Mouse (Mus musculus) lung, postnatal 0 days (tissue): ENCODE measurements around the gene Cfb.
"Not testable (repeated sequence)": the region's sequence is repeated elsewhere in the genome, so short reads cannot be mapped to it uniquely, and the experiment has no call there.

Source experiments
- CTCF ChIP-seq: IDR thresholded peaks from 2 replicates; pipeline ENCODE4 v1.5.1; 2016; ENCODE audit warnings: antibody characterized with exemption, mild to moderate bottlenecking
- EP300 ChIP-seq: IDR thresholded peaks from 2 replicates; pipeline ENCODE4 v1.6.1; 2016; ENCODE audit warnings: antibody characterized with exemption, mild to moderate bottlenecking, control low read depth

DNA sequence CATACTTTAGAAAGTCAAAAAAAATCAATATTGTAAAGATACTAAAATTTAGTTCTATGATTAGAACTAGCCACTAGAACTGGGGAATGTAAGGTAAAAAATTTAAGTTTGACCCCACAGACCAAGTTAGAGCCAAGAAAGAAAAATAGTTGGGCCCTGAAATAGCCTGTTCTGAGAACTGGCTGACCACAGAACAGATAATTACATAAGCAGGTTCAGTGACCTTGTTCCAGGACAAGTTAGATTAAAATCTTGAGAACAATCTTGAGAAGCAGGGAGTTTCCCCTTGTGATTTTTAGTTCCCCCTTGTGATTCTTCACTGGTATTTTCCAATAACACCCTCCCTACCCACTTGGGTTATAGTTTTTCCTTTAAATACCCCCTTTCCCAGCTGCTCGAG, 31.5 kb downstream of the Cfb start:
- TF ChIP-seq CTCF, EP300: not testable (repeated sequence)
